Mouse (Mus musculus): ENCODE measurements at regions not wholly inside any gene's neighbourhood (a gene's known extent, or its start where the extent isn't known, plus 50 kb on each side); places are given as distances from the start of the nearest gene placed in this dataset.

GRCm38 (mm10) chr4:94367174-94367573 is 189.2 kb upstream of the Gm10306 start:
- no peaks in the 10 kb centered on the region for H3K36me3 ChIP-seq (ENCODE audit: control insufficient read depth in 1 of 2, insufficient read depth in 2 of 2, low read length in 2 of 2)
- no peaks in the 10 kb centered on the region for H3K9me3 ChIP-seq (replicated peaks; ENCODE audit: insufficient read depth, low read length)
- H3K4me3 ChIP-seq (ENCODE audit: control insufficient read depth in 1 of 2, insufficient read depth in 1 of 2, low read depth in 2 of 2, low read length in 2 of 2) = no peak overlapping the region
- TF ChIP-seq MAZ (IDR thresholded peaks at IDR 0.05; ENCODE audit: low read depth, low read length) = no peak
- TF ChIP-seq EP300 (IDR thresholded peaks at IDR 0.05; ENCODE audit: low read depth in 1 of 2, low read length in 2 of 2) = no peak
- no peak for TF ChIP-seq TAL1 (IDR thresholded peaks at IDR 0.05; ENCODE audit: low read length)
- TF ChIP-seq MAX (IDR thresholded peaks at IDR 0.05; ENCODE audit: low read length) = no peak
- no peak for TF ChIP-seq BHLHE40 (IDR thresholded peaks at IDR 0.05; ENCODE audit: borderline replicate concordance, low read depth, low read length)
- no peak for TF ChIP-seq ZNF384 (IDR thresholded peaks at IDR 0.05; ENCODE audit: low read depth, low read length)
- TF ChIP-seq ZKSCAN1 (IDR thresholded peaks at IDR 0.05; ENCODE audit: low read depth, low read length) = no peak
- TF ChIP-seq NRF1 (IDR thresholded peaks at IDR 0.05; ENCODE audit: insufficient read depth, low read depth, low read length, poor library complexity, severe bottlenecking) = no peak
- TF ChIP-seq TCF12 (IDR thresholded peaks at IDR 0.05; ENCODE audit: low read depth, low read length) = no peak
- TF ChIP-seq MYC (IDR thresholded peaks at IDR 0.05; ENCODE audit: low read depth, low read length) = no peak
- TF ChIP-seq POLR2AphosphoS2 (IDR thresholded peaks at IDR 0.05; ENCODE audit: low read length) = no peak
- TF ChIP-seq RAD21 (IDR thresholded peaks at IDR 0.05; ENCODE audit: low read depth, low read length) = no peak
- TF ChIP-seq E2F4 (IDR thresholded peaks at IDR 0.05; ENCODE audit: borderline replicate concordance, low read depth, low read length) = no peak
- TF ChIP-seq CTCF (IDR thresholded peaks at IDR 0.05 in 2 of 3, conservative IDR thresholded peaks at IDR 0.05 in 1 of 3; ENCODE audit: control insufficient read depth in 1 of 3, insufficient read depth in 1 of 3, low read depth in 2 of 3, low read length in 3 of 3, poor library complexity in 1 of 3, severe bottlenecking in 1 of 3) = no peak
- TF ChIP-seq NELFE (IDR thresholded peaks at IDR 0.05; ENCODE audit: low read depth, low read length) = no peak
- no peak for TF ChIP-seq GATA1 (IDR thresholded peaks at IDR 0.05; ENCODE audit: low read depth, low read length)
- TF ChIP-seq CHD2 (IDR thresholded peaks at IDR 0.05; ENCODE audit: low read length) = no peak
- no peak for TF ChIP-seq USF2 (IDR thresholded peaks at IDR 0.05; ENCODE audit: borderline replicate concordance in 1 of 2, insufficient read depth in 1 of 2, low read depth in 1 of 2, low read length in 2 of 2)
- no peaks in the 10 kb centered on the region for H3K4me1 ChIP-seq (ENCODE audit: control insufficient read depth in 1 of 2, insufficient read depth in 2 of 2, low read length in 2 of 2)
- H3K79me2 ChIP-seq (ENCODE audit: control insufficient read depth, insufficient read depth, low read length, poor library complexity) = no peaks in the 10 kb centered on the region
- H3K9ac ChIP-seq (ENCODE audit: control insufficient read depth, low read depth, low read length, poor library complexity, severe bottlenecking) = no peak overlapping the region
- H3K27ac ChIP-seq (ENCODE audit: control insufficient read depth, low read depth, low read length) = no peak overlapping the region
- no peak for DNase-seq (ENCODE audit: low read depth, low spot score)
- no peaks in the 10 kb centered on the region for H3K27me3 ChIP-seq (ENCODE audit: control insufficient read depth in 1 of 2, insufficient read depth in 2 of 2, low read length in 2 of 2)

- no peaks in the 10 kb centered on the region for H3K79me2 ChIP-seq (ENCODE audit: control insufficient read depth, insufficient read depth, low read length, poor library complexity)
- H3K36me3 ChIP-seq (ENCODE audit: control insufficient read depth in 1 of 2, insufficient read depth in 2 of 2, low read length in 2 of 2) = no peaks in the 10 kb centered on the region
- DNase-seq (ENCODE audit: low read depth, low spot score) = no peak
- H3K4me3 ChIP-seq (ENCODE audit: control insufficient read depth in 1 of 2, insufficient read depth in 1 of 2, low read depth in 2 of 2, low read length in 2 of 2) = no peak overlapping the region
- H3K9ac ChIP-seq (ENCODE audit: control insufficient read depth, low read depth, low read length, poor library complexity, severe bottlenecking) = no peak overlapping the region
- TF ChIP-seq USF2 (IDR thresholded peaks at IDR 0.05; ENCODE audit: borderline replicate concordance in 1 of 2, insufficient read depth in 1 of 2, low read depth in 1 of 2, low read length in 2 of 2) (no peak), BHLHE40 (IDR thresholded peaks at IDR 0.05; ENCODE audit: borderline replicate concordance, low read depth, low read length) (no peak), UBTF (IDR thresholded peaks at IDR 0.05; ENCODE audit: borderline replicate concordance, insufficient read depth, low read depth, low read length) (no peak), POLR2AphosphoS5 (IDR thresholded peaks at IDR 0.05; ENCODE audit: borderline replicate concordance, low read depth, low read length) (no peak), SMC3 (IDR thresholded peaks at IDR 0.05; ENCODE audit: low read depth, low read length) (no peak), SIN3A (IDR thresholded peaks at IDR 0.05; ENCODE audit: low read length) (no peak), RAD21 (IDR thresholded peaks at IDR 0.05; ENCODE audit: low read depth, low read length) (no peak), ZC3H11A (IDR thresholded peaks at IDR 0.05; ENCODE audit: low read depth, low read length) (no peak)
- H3K27ac ChIP-seq (ENCODE audit: control insufficient read depth, low read depth, low read length) = no peak overlapping the region
- no peaks in the 10 kb centered on the region for H3K27me3 ChIP-seq (ENCODE audit: control insufficient read depth in 1 of 2, insufficient read depth in 2 of 2, low read length in 2 of 2)
- H3K9me3 ChIP-seq (replicated peaks; ENCODE audit: insufficient read depth, low read length) = no peaks in the 10 kb centered on the region
- no peaks in the 10 kb centered on the region for H3K4me1 ChIP-seq (ENCODE audit: control insufficient read depth in 1 of 2, insufficient read depth in 2 of 2, low read length in 2 of 2)
Observed at GRCm38 (mm10) chr4:94370981-94371380, 185.4 kb upstream of the Gm10306 start.
